Mouse (Mus musculus) lung, postnatal 0 days (tissue): ENCODE measurements at regions not wholly inside any gene's neighbourhood (a gene's known extent, or its start where the extent isn't known, plus 50 kb on each side); places are given as distances from the start of the nearest gene placed in this dataset.

ENCODE experiments used
- ATAC-seq: fragments of 200-750 bp; cut with Nextera tagmentation; 2 replicates; pipeline ENCODE4 v1.8.0; 2017; ENCODE audit warnings: moderate library complexity
- DNase-seq: peaks from one replicate; pipeline ENCODE4 v3.0.0-alpha.2; 2016; ENCODE audit warnings: low spot score
- H3K27ac ChIP-seq: fragments of 300-500 bp; sonication (generic); 2 replicates; pipeline ENCODE4 v1.5.1; 2014; ENCODE audit warnings: antibody characterized with exemption, mild to moderate bottlenecking, low read length, mixed read lengths
- H3K27me3 ChIP-seq: fragments of 300-500 bp; sonication (generic); replicated peaks from 2 replicates; pipeline ENCODE4 v1.6.1; 2014; ENCODE audit warnings: low read length, mixed read lengths; ENCODE audit not compliant: insufficient read depth
- H3K36me3 ChIP-seq: fragments of 300-500 bp; sonication (generic); 2 replicates; pipeline ENCODE4 v1.6.1; 2014; ENCODE audit warnings: low read length, mixed read lengths; ENCODE audit not compliant: insufficient read depth
- H3K4me1 ChIP-seq: fragments of 300-500 bp; sonication (generic); 2 replicates; pipeline ENCODE4 v1.6.1; 2014; ENCODE audit warnings: antibody characterized with exemption, low read depth, low read length, mixed read lengths; ENCODE audit not compliant: insufficient read depth
- H3K4me2 ChIP-seq: fragments of 300-500 bp; sonication (generic); replicated peaks from 2 replicates; pipeline ENCODE4 v1.6.1; 2014; ENCODE audit warnings: low read depth, mild to moderate bottlenecking, low read length, moderate library complexity, mixed read lengths
- H3K4me3 ChIP-seq: fragments of 300-500 bp; sonication (generic); 2 replicates; pipeline ENCODE4 v1.5.1; 2014; ENCODE audit warnings: low read depth, low read length
- H3K9ac ChIP-seq: fragments of 300-500 bp; sonication (generic); replicated peaks from 2 replicates; pipeline ENCODE4 v1.6.1; 2014; ENCODE audit warnings: low read depth, mild to moderate bottlenecking
- H3K9me3 ChIP-seq: fragments of 300-500 bp; sonication (generic); 2 replicates; pipeline ENCODE4 v1.6.1; 2016; ENCODE audit warnings: low read length, mixed read lengths
- CTCF ChIP-seq: IDR thresholded peaks from 2 replicates; pipeline ENCODE4 v1.5.1; 2016; ENCODE audit warnings: antibody characterized with exemption, mild to moderate bottlenecking
- EP300 ChIP-seq: IDR thresholded peaks from 2 replicates; pipeline ENCODE4 v1.6.1; 2016; ENCODE audit warnings: antibody characterized with exemption, mild to moderate bottlenecking, control low read depth
- WGBS: fragments of 180-500 bp; shearing (Covaris S2); extraction: QIAGEN DNeasy Blood & Tissue Kit; methylation state at CpG from one replicate; pipeline ENCODE4 v1.1.7; 2014; 5-methylcytosine and 5-hydroxymethylcytosine counted together

DNA sequence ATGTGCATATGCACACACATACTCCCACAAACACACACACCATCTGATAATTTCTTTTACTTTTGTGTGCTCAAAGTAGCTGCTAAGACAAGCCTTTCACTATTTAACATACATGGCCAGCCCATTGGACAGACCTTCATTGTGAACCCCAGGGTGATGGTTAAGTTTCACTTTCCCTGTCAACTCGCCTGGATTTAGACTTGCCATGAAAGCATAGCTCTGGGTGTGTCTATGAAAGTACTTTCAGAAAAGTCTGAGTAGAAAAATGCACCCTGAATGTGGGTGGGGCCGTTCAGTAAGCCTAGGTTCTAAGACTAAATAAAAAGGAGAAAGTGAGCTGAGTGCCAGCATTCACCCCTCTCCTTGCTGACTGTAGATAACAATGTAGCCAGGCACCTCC, 113.8 kb upstream of the Spdye4c start:
- DNase-seq, result no peak
- no peak overlapping the region for H3K27ac ChIP-seq
- ATAC-seq, result no peak
- no peak overlapping the region for H3K4me2 ChIP-seq
- H3K9me3 ChIP-seq, result no peaks in the 10 kb centered on the region
- WGBS, result 48% methylated on average over 2 of the region's 2 CpGs
- no peaks in the 10 kb centered on the region for H3K27me3 ChIP-seq
- no peaks in the 10 kb centered on the region for H3K36me3 ChIP-seq
- no peak overlapping the region for H3K4me3 ChIP-seq
- no peak for TF ChIP-seq CTCF
- peaks cover 5% of the 10 kb centered on the region; the same call in 1 of the 2 replicates for H3K4me1 ChIP-seq
- H3K9ac ChIP-seq, result no peak overlapping the region

DNA sequence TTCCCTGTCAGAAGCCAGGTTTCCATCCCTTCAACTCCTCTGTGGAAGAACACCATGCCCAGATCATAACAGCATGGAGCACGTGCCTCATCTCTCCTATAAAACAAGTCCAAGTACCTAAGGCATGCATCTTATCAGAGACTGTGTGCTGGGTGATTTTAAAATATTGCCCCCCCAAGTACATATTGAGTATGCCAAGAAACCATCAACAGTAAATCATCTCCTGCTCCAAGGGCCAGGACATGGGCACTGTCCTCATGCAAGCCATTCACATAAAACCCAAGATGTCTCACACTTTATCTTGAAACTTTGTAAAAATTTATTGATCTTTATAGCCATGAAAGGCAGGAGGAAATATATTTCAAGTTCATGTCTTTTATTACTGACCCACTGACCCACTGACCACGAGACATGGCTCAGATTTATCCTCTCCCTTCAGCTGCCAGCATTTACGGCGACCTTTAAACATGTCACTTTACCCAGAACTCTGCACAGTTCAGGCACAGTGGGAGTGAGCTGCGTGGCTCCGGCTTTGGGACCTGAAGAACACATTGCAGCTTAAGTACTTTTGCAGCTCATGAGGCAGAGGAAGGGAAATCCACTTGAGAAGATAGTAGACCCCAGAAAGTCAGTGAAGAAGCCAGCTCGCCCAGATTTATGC, 99.7 kb upstream of the Spdye4c start:
- TF ChIP-seq CTCF (no peak), EP300 (no peak)
- H3K4me2 ChIP-seq, result no peak overlapping the region
- 72% methylated on average over 7 of the region's 7 CpGs for WGBS

GRCm38 (mm10) chr2:128493871-128494270, 97.1 kb upstream of the Spdye4c start:
- no peaks in the 10 kb centered on the region for H3K27me3 ChIP-seq
- DNase-seq (peak; percentile 13), ATAC-seq (no peak)
- TF ChIP-seq CTCF, result no peak
- no peak for TF ChIP-seq EP300
- H3K4me3 ChIP-seq, result no peak overlapping the region
- 75% methylated on average over 5 of the region's 5 CpGs for WGBS
- H3K36me3 ChIP-seq, result no peaks in the 10 kb centered on the region
- no peaks in the 10 kb centered on the region for H3K4me1 ChIP-seq
- H3K4me2 ChIP-seq, result no peak overlapping the region
- H3K9ac ChIP-seq, result no peak overlapping the region
- no peak overlapping the region for H3K27ac ChIP-seq
- no peaks in the 10 kb centered on the region for H3K9me3 ChIP-seq

More for the DNA sequence above, 99.7 kb upstream of the Spdye4c start:
- ATAC-seq (no peak), DNase-seq (no peak)
- Histone ChIP-seq H3K27ac (no peak overlapping the region), H3K4me1 (no peaks in the 10 kb centered on the region), H3K27me3 (no peaks in the 10 kb centered on the region), H3K9ac (no peak overlapping the region), H3K36me3 (no peaks in the 10 kb centered on the region), H3K4me3 (no peak overlapping the region), H3K9me3 (no peaks in the 10 kb centered on the region)

DNA sequence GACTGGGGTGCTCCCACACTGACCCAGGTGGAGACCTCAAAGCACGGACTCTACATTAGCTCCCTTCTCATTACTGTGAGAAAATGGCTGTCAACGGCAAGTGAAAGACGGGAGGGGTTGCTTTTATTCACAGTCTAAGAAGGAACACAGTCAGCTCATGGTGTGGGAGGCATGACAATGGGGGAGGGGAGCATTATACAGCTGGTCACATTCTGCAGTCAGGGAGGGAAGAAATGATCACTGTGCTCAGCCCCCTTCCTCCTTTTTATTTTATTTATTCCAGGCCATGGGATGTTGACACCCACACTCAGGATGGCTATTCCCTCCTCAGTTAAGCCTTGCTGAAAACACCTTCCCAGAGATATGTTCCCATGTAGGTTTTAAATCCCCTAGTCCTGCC, 93.1 kb upstream of the Spdye4c start:
- no peaks in the 10 kb centered on the region for H3K4me1 ChIP-seq
- DNase-seq, result no peak
- no peak overlapping the region for H3K4me2 ChIP-seq
- TF ChIP-seq CTCF, result no peak
- TF ChIP-seq EP300, result no peak
- no peaks in the 10 kb centered on the region for H3K36me3 ChIP-seq
- H3K27ac ChIP-seq, result no peak overlapping the region
- no peaks in the 10 kb centered on the region for H3K27me3 ChIP-seq
- H3K9ac ChIP-seq, result no peak overlapping the region
- no peaks in the 10 kb centered on the region for H3K9me3 ChIP-seq
- 73% methylated on average over 3 of the region's 3 CpGs for WGBS
- H3K4me3 ChIP-seq, result no peak overlapping the region
- no peak for ATAC-seq

DNA sequence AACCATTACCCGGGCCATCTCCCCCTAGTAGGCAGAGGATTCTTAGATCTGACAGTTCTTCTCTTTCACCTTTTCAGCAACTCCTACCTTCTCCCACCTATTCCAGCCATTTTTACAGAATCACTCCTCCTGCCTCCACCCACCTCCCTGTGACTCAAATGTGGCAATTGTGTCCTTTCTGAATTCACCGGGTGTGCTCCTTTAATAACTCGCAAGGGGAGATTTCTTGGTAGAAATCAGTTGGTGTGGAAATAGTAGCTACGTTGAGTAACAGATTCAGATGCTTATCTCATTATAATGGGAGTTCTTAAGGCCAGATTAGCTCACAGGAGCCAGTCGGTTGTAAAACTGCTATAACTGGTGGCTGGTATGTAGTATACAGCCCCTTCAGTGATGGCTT, 92.4 kb upstream of the Spdye4c start:
- Histone ChIP-seq H3K27me3 (no peaks in the 10 kb centered on the region), H3K9me3 (no peaks in the 10 kb centered on the region), H3K27ac (no peak overlapping the region), H3K9ac (no peak overlapping the region), H3K4me3 (no peak overlapping the region), H3K4me1 (no peaks in the 10 kb centered on the region), H3K36me3 (no peaks in the 10 kb centered on the region), H3K4me2 (no peak overlapping the region)
- ATAC-seq, result no peak
- TF ChIP-seq CTCF (no peak), EP300 (no peak)
- peak; percentile 35 for DNase-seq
- WGBS, result 64% methylated on average over 5 of the region's 5 CpGs

- ATAC-seq, result no peak
- Histone ChIP-seq H3K27me3 (no peaks in the 10 kb centered on the region), H3K27ac (no peak overlapping the region)
Observed at GRCm38 (mm10) chr2:128499575-128500184, 91.3 kb upstream of the Spdye4c start.

More at GRCm38 (mm10) chr2:128499575-128500184, 91.3 kb upstream of the Spdye4c start:
- H3K9ac ChIP-seq, result no peak overlapping the region
- H3K4me2 ChIP-seq, result no peak overlapping the region
- no peak overlapping the region for H3K4me3 ChIP-seq
- no peak for TF ChIP-seq CTCF
- no peak for TF ChIP-seq EP300
- DNase-seq, result no peak
- WGBS, result 72% methylated on average over 14 of the region's 14 CpGs
- H3K36me3 ChIP-seq, result no peaks in the 10 kb centered on the region
- H3K4me1 ChIP-seq, result no peaks in the 10 kb centered on the region
- H3K9me3 ChIP-seq, result no peaks in the 10 kb centered on the region
